Mouse (Mus musculus) heart, adult 2 months (tissue): ENCODE measurements around the gene Rab11fip4. TPM values are rescaled to one million over a fixed set of nuclear protein-coding genes. Genes with fewer than 3 reads are reported as not detected.

Experiments
- DNase-seq, 2 experiments: peaks; one replicate each; pipeline ENCODE4 v3.0.0; 2021
- H3K27ac ChIP-seq: fragments of 200-600 bp; 2 replicates; pipeline ENCODE4 v1.8.1; 2022
- H3K27me3 ChIP-seq: fragments of 200-500 bp; 2 replicates; pipeline ENCODE4 v1.6.1; 2012; ENCODE audit warnings: mild to moderate bottlenecking, low read length, inconsistent platforms, mixed read lengths; ENCODE audit not compliant: control insufficient read depth, insufficient read depth
- H3K36me3 ChIP-seq: fragments of 200-500 bp; 2 replicates; pipeline ENCODE4 v1.6.1; 2012; ENCODE audit warnings: low read length, inconsistent platforms; ENCODE audit not compliant: control insufficient read depth, insufficient read depth
- H3K4me1 ChIP-seq: fragments of 200-500 bp; 2 replicates; pipeline ENCODE4 v1.6.1; 2011; ENCODE audit warnings: low read length; ENCODE audit not compliant: control insufficient read depth, insufficient read depth
- H3K4me3 ChIP-seq: fragments of 200-600 bp; 2 replicates; pipeline ENCODE4 v1.8.1; 2022
- H3K79me2 ChIP-seq: fragments of 200-500 bp; replicated peaks from 2 replicates; pipeline ENCODE4 v1.6.1; 2012; ENCODE audit warnings: mild to moderate bottlenecking, inconsistent platforms, low read length, moderate library complexity, mixed read lengths; ENCODE audit not compliant: control insufficient read depth, insufficient read depth
- H3K9ac ChIP-seq: fragments of 200-500 bp; 2 replicates; pipeline ENCODE4 v1.6.1; 2012; ENCODE audit warnings: low read depth, mild to moderate bottlenecking, control low read depth, inconsistent platforms, low read length, mixed read lengths
- CTCF ChIP-seq: fragments of 200-600 bp; IDR thresholded peaks from 2 replicates; pipeline ENCODE4 v1.8.1; 2022; ENCODE audit warnings: antibody characterized with exemption, mild to moderate bottlenecking, moderate library complexity
- EP300 ChIP-seq: fragments of 200-500 bp; IDR thresholded peaks from 2 replicates; pipeline ENCODE4 v1.6.1; 2011; ENCODE audit warnings: low read depth, low read length, control low read depth; ENCODE audit not compliant: insufficient read depth
- POLR2A ChIP-seq: fragments of 200-500 bp; IDR thresholded peaks from 2 replicates; pipeline ENCODE4 v1.6.1; 2011; ENCODE audit warnings: mild to moderate bottlenecking, low read depth, low read length, control low read depth; ENCODE audit not compliant: insufficient read depth
- WGBS: fragments of 180-500 bp; shearing (Covaris S2); methylation state at CpG from one replicate; pipeline ENCODE4 v1.1.7; 2018; 5-methylcytosine and 5-hydroxymethylcytosine counted together
- intact Hi-C: fragments of 180-260 bp; cut with DNase I; formaldehyde crosslinking; loops from one replicate; pipeline ENCODE4 v1.15.1; 2025
- polyA plus RNA-seq: library from polyadenylated mRNA; depleted of rRNA; stranded (reverse); fragments of >200 nt; gene quantifications from 2 replicates; pipeline ENCODE4 v1.2.3, GENCODE M21; 2012
- total RNA-seq, 2 experiments: library from RNA; stranded (reverse); gene quantifications; 2 replicates each; pipeline ENCODE4 v1.2.3; 2021

The Rab11fip4 gene
- total and polyA plus RNA-seq, 3 experiments: 0.11 to 0.66 (median 0.26) TPM

DNA sequence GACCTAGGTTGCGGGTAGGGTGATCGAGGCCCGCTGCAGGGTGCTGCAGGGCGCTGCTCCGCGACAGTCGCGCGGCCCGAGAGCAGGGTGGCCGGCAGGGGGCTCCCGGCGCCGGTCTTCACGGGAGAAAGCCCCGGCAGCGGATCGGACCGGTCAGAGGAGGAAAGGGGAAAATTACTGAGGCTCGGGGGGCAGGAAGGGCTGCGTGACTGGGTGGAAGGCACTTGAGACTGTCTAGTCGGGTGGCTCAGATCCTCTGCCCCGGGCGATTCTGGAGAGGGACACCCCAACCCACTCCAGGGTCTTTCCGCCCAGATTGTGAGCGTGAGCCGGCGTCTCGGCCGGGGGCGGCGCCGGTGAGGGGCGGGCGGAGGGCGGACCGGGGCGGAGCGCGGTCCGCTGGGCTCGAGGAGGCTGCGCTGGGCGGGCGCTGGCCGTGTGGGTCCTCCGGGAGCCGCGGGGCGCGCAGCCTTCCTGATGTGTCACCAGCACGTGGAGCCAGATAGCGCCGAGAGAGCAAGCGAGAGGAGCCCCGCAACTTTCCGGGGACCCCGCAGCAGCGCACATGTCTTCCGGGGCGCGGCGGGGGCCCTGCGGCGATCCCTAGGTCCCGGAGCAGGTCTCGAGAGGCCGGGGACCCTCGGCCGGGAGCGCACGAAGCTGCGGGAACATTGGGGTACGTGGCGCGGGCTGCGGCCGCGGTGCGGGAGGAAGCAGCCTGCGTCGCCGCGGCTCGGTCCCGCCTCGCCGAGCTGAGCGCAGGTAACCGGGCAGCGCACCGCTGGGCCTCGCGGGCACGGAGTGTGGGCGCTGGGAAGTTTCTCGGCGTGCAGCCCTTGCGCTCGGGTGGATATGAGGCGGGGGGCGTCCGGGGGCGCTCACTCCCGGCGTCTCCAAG lies 120.1 kb downstream of the Rab11fip4 start:
- peak; percentile 92 to 93 for DNase-seq
- peak overlapping the region; percentile 81 for H3K27ac ChIP-seq

DNA sequence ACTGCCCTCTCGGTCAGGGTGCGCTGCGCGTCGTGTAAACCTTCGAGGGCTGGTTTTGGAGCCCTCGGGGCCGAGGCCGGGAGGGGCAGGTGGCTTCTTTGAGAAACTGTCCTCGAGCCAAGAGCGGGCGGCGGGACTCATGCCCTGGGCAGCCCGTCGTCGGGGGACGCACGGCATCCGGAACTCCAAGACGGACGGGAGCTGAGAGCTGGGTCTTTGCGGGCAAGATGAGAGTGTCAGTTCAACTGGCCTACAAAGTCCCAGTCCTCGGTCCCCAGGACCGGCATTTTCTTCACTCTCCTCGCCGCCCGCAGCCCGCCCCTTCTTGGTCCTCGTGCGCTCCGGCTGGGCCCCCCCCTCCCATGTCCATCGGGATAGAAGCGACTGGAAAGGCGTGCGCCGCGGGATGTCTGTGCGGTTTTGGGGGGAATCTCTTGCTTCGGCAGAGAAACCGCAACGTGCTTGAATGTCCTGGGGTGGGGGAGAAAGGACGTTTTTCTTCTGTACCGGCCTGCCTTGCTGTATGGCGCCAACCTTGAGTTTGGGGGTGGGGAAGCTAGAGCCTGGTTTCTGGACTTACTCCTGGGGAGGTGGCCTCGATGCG lies 120.9 kb downstream of the Rab11fip4 start:
- H3K27me3 ChIP-seq: peaks cover 2% of the 10 kb centered on the region; the same call in 1 of the 2 replicates
- intact Hi-C loops: loop anchor here (1.0 to 2.0 kb wide), 3 partner anchors 27 to 209 kb away; no protein-coding TSS in a partner anchor
- peak overlapping the region; percentile 81 for H3K27ac ChIP-seq
- DNase-seq: peak in 1 of 2 experiments; percentile 52
- H3K4me1 ChIP-seq: peaks cover 11% of the 10 kb centered on the region
- H3K36me3 ChIP-seq: no peaks in the 10 kb centered on the region
- no peaks in the 10 kb centered on the region for H3K79me2 ChIP-seq
- peak overlapping the region; percentile 83 for H3K4me3 ChIP-seq
- TF ChIP-seq CTCF (no peak), POLR2A (no peak), EP300 (no peak)
- WGBS: 3% methylated on average over 46 of the region's 46 CpGs
- peak overlapping the region; percentile 91 for H3K9ac ChIP-seq

More for the DNA sequence above, 120.1 kb downstream of the Rab11fip4 start:
- intact Hi-C loops: loop anchor here (1.0 to 2.0 kb wide), 2 partner anchors 81 to 210 kb away; no protein-coding TSS in a partner anchor
- Histone ChIP-seq H3K27me3 (peaks cover 2% of the 10 kb centered on the region; the same call in 1 of the 2 replicates), H3K79me2 (no peaks in the 10 kb centered on the region), H3K4me1 (peaks cover 7% of the 10 kb centered on the region), H3K4me3 (peak overlapping the region; percentile 83), H3K36me3 (no peaks in the 10 kb centered on the region), H3K9ac (peak overlapping the region; percentile 91)
- TF ChIP-seq POLR2A (0 out of 2 replicates have a peak, but pooled peaks have one; percentile 54), CTCF (peak; percentile 95; the same call in 1 of the 2 replicates), EP300 (peak; percentile 7; the same call in 1 of the 2 replicates)
- under 1% methylated on average over 106 of the region's 106 CpGs for WGBS

DNA sequence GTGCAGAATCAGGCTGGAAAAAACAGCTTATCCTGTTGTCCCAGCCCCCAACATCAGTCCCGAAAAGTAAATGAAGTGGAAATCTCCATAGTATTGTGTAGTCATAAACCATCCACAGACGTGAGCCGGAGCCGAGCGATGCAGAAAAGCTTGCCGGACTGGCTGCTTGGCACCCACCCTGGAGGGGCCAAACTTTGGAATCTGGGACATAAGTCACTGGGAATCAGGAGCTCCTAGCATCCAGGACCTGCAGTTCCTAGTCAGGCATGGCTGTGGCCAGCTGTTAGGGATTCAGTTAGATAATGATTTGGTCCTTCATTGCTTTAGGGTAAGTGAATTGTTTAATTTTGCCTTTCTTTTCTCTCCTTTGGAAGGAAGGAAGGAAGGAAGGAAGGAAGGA lies 122.2 kb downstream of the Rab11fip4 start:
- Histone ChIP-seq H3K79me2 (no peaks in the 10 kb centered on the region), H3K27me3 (peaks cover 2% of the 10 kb centered on the region; the same call in 1 of the 2 replicates), H3K36me3 (no peaks in the 10 kb centered on the region), H3K9ac (no peak overlapping the region), H3K4me3 (no peak overlapping the region), H3K27ac (no peak overlapping the region), H3K4me1 (peaks cover 12% of the 10 kb centered on the region)
- TF ChIP-seq POLR2A (no peak), EP300 (no peak), CTCF (no peak)
- 82% methylated on average over 6 of the region's 6 CpGs for WGBS
- no peak for DNase-seq
- intact Hi-C loops: loop anchor here (2.0 kb wide), 1 partner anchor 26 kb away; no protein-coding TSS in a partner anchor

DNA sequence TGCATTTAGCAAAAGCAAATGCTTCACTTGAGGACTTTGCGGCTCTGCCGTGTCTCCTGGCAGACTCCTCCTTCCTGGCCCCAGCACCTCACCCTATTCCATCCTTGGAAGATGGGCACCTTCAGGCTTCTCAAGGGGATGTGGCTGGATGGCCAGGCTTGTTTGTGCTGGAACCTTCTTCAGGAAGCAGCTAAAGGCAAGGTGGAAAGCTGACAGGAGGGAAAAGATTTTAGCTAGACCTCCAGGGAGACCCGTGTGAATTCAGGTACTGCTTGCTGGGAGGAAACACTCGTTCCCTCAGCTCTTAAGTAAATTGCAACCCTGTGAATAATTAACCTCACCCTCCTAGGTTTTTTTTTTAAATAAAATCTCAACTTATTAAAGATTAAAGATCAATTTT lies 122.7 kb downstream of the Rab11fip4 start:
- intact Hi-C loops: loop anchor here (2.0 kb wide), 1 partner anchor 25 kb away; no protein-coding TSS in a partner anchor
- Histone ChIP-seq H3K27ac (no peak overlapping the region), H3K27me3 (peaks cover 2% of the 10 kb centered on the region; the same call in 1 of the 2 replicates), H3K4me3 (no peak overlapping the region), H3K36me3 (no peaks in the 10 kb centered on the region), H3K9ac (no peak overlapping the region), H3K4me1 (peaks cover 13% of the 10 kb centered on the region), H3K79me2 (no peaks in the 10 kb centered on the region)
- 67% methylated on average over 4 of the region's 4 CpGs for WGBS
- DNase-seq: no peak
- no peak for TF ChIP-seq EP300
- TF ChIP-seq CTCF: no peak
- TF ChIP-seq POLR2A: no peak

DNA sequence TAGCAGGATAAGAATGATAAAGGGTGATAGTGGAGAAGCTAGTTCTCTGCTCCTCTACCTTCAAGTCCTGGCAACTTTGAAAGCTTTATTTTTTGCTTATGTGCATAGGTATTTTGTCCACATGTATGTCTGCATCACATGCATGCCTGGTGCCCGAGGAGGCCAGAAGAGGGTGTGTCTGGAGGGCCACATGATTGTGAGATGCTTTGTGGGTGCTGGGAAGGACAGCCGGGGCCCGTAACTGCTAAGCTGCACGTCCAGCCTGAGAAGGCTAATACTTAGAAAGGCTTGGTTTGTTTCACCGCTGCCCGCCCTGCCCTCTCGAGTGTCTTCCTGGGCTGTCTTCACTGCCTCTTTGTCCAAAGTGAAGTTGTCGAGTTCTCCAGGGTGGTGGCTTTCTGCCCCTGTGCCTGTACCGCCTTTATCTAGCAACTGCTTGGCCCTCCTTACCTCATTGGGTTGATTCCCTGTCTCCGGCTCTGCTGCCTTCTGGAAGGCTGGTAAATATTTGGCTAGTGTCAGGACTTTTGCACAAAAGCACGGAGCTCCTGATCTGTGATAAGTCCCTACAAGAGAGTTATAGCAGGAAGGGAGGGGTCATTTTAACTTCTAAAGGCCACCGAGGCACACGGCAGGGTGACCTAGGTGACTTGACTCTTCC lies 123.2 kb downstream of the Rab11fip4 start:
- intact Hi-C loops: no loop called here

More for the DNA sequence above, 123.2 kb downstream of the Rab11fip4 start:
- H3K27ac ChIP-seq: no peak overlapping the region
- H3K27me3 ChIP-seq: peaks cover 2% of the 10 kb centered on the region; the same call in 1 of the 2 replicates
- no peaks in the 10 kb centered on the region for H3K36me3 ChIP-seq
- H3K4me3 ChIP-seq: no peak overlapping the region
- WGBS: 72% methylated on average over 13 of the region's 13 CpGs
- TF ChIP-seq POLR2A (no peak), EP300 (no peak), CTCF (no peak)
- H3K9ac ChIP-seq: no peak overlapping the region
- H3K4me1 ChIP-seq: peaks cover 13% of the 10 kb centered on the region
- no peak for DNase-seq
- H3K79me2 ChIP-seq: no peaks in the 10 kb centered on the region
